Mouse (Mus musculus) embryonic fibroblast, embryonic 13.5 days (primary cell): ENCODE data around the gene Ffar4.

Source experiments
- CTCF ChIP-seq: IDR thresholded peaks from 2 replicates; pipeline ENCODE4 v1.5.1; 2011; ENCODE audit warnings: mild to moderate bottlenecking, control low read depth, low read length, moderate library complexity, borderline replicate concordance; ENCODE audit not compliant: insufficient read depth
- POLR2A ChIP-seq: IDR thresholded peaks from 2 replicates; pipeline ENCODE4 v1.6.1; 2011; ENCODE audit warnings: low read depth, mild to moderate bottlenecking, control low read depth, low read length, moderate library complexity

DNA sequence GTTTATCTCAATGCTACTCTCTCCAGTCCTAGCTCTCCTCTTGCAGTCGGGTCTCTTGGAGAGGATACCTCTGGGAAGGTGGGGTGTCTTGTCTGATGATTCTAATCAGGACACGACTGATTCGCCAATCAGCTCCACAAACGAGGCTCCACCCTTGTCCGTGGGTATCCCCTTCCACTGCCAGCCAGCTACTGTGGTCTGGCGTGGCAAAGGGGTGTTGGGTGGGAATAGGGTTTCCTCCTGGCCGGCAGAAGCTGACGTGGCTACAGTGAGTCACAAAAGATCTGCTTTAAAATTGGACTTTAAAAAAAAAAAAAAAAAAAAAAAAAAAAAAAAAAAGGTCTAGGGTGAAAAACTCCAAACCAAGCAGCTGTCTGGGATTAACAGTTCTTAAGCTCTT lies 14.2 kb downstream of the Ffar4 start:
- no peak for TF ChIP-seq CTCF
- TF ChIP-seq POLR2A: no peak
